Mouse (Mus musculus): Measurements from ENCODE around the gene Polk.

The Polk gene

DNA sequence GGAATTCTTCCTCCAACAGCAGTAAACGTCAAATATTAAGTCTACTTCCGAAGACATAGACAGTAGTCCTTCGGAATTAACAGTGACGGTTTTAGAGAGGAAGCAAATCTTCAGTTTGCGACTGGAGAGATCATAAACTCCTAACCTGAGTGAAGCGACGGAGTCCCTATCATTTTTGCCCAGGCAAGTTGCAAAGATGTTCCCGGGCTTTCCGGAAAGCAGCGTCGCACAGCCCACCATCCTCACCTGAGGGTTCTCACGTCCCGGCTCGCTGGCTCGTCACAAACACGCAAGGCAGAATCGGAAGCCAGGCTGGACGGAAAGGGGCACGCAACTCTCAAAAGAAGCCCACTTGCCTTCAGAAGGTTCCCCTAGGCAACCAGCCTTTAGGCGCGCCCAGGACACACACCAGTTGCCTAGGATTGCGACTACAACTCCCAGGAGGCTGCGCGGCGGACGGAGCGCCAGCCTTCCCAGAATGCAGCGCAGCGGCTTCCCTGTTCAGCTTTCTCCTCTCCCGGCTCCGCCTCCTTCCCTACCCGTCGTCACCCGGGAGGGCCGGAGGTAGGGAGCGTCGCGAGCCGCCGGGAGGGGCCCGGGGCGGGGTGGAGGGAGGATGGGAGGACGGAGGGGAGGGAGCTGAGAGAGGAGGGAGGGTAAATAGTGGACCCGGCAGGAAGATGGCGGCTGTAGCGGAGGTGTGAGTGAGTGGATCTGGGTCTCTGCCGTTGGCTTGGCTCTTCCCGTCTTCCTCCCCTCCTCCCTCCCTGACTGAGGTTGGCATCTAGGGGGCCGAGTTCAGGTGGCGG lies at the start of gene Polk, which contains the start of gene Col4a3bp:
Polk (minus strand) TSS at position 499 of the 809 bp plus-strand sequence.
Col4a3bp (plus strand) TSS at position 538 of the 809 bp plus-strand sequence.
- DNase-seq (ENCODE audit: low spot score): peak; percentile 99

DNA sequence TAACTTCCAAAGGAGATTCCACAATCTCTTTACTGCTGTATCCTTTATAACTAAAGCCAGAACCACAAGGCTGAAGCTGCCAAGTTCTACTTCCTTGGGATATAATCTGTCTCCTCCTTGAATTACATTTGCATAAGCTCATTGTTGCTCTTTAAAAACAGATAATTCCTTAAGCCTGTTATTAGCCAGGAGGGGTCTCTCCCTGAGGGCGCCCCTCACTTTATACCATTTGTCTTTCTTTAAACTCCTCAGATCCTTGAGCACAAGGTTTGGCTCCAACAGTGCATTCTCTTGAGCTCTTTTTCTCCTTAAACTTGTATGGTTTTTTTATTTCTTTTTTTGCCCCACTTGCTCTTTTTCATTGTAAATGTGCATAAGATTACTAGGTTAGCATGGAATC lies 46.3 kb upstream of the Polk start:
- no peak for DNase-seq (ENCODE audit: low spot score)

DNA sequence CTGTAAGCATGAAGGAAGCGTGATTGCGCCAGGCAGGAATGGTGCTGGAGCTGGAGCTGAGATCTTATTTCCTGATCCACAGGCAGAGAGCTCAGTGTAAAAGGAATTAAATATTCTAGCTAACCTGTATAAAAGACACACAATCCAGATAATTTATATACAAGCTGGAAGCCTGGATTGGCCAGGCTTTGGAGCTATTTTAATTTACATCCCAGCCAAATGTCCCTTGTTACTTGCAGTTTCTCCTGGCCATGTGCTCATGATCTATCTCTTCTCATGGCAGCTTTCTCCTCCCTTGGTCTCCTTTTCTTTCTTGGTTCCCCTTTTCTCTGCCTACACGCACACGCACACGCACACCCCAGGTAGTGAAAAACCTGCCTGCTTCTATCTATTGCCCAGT lies 44.2 kb upstream of the Polk start:
- no peak for DNase-seq (ENCODE audit: low spot score)

DNA sequence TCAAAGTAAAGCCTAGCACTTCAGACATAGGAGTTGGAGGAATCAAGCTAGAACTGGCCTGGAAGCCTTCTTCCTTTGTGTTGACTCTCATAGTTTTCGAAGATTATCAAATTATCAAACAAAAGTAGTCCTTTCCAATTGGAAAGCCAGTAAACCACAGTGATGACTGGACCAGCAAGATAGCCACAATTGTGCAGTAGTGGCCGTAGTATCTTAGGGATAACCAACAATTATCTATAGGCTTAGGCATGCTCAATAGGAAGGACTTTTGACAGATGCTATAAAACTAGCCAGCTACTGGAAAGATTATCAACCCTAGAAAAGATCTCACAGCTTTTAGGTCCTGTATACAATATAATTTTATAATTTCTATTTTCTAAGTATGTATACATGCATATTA lies 41.8 kb upstream of the Polk start:
- DNase-seq (ENCODE audit: low spot score): no peak

DNA sequence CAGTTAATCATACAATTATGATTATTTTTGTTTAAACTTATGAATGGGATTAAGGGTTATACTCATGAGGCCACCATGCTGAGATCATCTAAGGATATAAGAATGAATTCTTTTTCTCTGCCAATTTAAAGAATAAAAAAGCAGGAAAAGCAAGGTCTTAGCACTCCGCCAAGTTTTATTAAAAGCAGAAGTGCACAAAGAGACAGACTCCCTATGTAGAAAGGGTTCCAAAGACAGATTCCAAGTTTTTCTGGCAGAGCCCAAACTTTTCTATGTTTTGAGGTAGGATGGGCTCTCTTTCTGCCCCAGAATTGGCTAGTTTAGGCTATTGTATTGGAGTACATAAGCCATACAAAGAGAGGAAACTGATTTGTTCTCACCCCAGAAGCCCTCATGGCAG lies 37.6 kb upstream of the Polk start:
- no peak for DNase-seq (ENCODE audit: low spot score)

DNA sequence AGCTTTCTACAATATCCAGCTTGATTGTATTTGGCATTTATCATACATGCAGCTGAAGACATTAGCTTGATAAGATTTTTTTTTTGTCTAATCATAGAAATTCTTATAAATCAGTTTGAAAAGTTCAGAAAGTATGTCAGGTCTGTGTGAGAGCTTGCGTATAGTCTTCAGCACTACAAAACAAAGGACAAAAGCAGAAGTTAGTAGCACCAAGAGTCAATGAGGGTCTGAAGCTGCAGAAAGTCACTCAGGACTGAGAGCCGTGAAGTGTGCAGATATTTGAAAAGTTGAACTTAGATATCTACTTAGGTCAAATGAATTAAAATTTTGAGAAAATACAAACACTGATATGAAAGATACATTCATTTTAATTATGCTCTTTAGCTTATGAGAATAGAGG lies 36.7 kb upstream of the Polk start:
- no peak for DNase-seq (ENCODE audit: low spot score)

DNA sequence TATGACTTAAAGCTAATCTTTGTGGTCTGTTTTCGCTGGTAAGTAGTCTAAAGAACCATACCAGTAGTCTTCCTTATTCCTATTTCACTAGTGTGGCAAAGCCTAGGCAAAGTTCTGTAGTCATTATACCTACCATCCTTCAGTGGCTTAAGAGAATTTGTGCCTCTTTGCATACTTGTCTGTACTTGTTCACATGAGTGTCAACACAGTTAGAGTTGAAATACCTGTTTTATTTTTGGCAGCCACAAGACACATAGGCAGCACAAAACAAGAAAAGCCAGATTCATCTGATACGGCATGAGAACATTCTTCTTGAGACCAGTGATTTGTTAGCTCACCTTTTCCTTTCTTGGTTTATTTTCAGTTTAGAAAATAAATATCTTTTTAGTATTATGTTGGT lies 31.8 kb upstream of the Polk start:
- DNase-seq (ENCODE audit: low spot score): no peak

DNA sequence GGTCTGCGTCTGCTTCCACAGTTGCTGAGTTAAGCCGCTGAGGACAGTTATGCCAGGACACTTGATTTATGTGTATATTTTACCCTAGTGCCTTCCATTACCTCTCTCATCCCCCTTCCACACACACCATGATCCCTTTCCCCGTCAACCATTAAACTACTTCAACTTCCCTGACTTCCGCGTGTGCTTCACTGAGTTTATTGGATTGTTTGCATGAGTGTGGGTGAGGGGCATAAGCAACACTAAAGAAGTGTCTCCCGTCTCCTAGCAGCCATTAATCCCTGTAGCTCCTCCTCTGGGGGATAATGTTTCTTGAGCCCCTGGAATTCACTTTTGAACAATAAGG lies 28.6 kb upstream of the Polk start:
- no peak for DNase-seq (ENCODE audit: low spot score)

DNA sequence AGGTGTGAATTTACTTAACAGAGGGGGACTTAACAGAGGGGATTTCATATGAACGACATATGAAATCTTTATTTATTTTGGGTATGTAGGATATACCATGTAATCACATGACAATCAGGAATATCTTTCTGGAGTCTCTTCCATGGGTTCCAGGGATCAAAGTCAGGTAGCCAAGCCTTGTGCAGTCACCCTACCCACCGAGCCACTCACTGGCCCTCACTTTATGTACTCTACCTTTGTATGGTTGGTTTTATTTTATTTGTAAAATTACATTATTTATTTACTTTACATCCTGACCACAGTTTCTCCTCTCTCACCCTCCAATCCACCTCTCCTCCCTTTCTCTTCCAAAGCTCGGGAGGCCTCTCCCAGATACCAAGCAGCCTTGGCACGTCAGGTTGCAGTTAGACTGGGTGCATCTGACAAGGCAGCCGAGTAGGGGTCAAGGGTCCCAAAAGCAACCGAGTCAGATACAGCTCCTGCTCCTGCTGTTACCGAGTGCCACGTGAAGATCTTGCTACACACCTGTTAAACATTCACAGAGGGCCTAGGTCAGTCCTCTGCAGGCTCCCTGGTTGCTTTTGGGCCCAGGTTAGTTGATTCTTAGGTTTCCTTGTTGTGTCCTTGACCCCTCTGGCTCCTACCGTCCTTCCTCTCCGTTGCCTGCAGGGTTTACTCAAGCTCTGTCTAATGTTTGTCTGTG lies 28.1 kb upstream of the Polk start:
- DNase-seq (ENCODE audit: low spot score): peak; percentile 90

DNA sequence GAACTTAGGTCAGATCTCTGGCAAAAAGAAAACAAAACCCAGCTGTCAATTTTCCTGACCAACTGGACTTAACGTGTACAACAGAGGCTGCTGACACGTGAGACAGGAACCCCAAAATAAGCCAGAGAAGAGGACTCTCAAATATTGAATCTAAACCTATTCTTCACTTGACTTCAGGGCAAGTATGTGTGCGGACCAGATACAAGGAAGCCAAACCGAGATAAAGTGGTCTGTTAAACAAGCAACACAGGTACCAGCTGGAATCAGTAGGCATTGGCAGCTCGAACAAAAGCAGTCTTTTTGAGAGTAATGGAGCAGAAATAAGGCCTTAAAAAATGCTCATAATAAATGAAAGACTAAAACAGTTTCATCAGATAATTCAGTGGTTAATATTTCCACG lies 25.6 kb upstream of the Polk start:
- no peak for DNase-seq (ENCODE audit: low spot score)

DNA sequence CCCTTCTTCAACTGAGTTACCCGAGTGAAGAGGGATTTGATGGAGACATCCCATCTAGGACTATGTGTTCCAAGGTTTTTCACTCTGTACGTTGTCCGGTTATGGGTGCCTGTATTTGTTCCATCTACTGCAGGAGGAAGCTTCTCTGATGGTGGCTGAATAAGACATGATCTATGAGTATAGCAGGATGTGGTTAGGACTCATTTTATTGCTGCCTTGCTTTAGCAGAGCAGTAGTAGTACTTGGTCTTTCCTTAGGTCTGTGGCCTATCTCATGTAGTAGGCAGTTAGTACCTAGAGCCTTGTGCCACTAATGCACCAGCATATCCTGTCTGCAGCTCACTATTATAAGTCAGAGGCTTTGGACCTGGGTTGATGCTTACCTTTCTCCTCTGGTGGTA lies 12.7 kb upstream of the Polk start:
- DNase-seq (ENCODE audit: low spot score): no peak

DNA sequence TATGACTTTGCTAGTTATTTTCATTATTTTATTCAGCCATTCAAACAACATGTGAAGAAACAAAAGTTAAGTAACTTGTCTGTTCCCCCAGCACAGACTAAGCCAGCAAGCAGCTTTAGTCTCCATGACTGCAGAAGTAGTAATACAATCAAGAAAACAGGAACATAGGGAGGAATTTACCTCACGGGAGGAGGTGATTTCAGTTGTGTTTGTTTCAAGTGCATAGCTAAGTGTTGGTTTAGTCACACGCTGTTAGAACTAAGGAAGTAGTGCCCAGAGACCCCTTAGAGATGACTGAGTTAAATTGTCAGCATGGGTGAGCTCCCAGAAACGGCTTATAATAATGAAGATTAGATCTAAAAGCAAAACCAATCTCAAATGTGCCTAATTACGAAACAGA lies 5.6 kb upstream of the Polk start:
- no peak for DNase-seq (ENCODE audit: low spot score)

DNA sequence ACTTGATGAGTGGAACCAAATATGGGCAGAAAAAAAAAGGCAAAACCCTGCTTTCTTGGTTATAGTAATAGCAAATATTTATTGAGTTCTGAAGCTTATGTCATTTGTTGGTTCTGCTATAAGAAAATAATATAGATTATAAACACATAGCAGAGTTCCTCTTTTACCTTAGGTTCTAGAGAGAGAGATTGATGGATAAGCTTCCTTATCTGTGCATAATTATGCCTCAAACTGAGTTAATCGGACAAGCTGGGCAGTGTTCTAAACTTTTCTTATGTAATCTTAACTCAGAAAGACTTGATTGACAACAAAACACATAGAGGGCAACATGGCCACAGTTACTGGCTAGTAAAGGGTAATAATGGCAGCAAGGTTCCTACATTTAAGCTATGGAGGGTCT lies 4.9 kb upstream of the Polk start:
- DNase-seq (ENCODE audit: low spot score): no peak

DNA sequence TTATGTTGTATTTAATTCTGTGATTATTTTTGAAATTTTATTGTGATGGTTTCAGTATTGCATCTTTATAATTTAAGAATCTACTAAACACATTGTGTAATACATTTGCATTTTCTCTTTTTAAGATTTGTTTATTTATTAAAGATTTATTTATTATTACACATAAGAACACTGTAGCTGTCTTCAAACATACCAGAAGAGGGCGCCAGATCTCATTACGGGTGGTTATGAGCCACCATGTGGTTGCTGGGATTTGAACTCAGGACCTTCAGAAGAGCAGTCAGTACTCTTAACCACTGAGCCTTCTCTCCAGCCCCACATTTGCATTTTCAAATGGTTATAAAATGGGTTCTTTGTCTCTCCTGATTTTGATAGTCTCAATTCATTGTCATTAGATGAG lies 2.1 kb upstream of the Polk start:
- no peak for DNase-seq (ENCODE audit: low spot score)

DNA sequence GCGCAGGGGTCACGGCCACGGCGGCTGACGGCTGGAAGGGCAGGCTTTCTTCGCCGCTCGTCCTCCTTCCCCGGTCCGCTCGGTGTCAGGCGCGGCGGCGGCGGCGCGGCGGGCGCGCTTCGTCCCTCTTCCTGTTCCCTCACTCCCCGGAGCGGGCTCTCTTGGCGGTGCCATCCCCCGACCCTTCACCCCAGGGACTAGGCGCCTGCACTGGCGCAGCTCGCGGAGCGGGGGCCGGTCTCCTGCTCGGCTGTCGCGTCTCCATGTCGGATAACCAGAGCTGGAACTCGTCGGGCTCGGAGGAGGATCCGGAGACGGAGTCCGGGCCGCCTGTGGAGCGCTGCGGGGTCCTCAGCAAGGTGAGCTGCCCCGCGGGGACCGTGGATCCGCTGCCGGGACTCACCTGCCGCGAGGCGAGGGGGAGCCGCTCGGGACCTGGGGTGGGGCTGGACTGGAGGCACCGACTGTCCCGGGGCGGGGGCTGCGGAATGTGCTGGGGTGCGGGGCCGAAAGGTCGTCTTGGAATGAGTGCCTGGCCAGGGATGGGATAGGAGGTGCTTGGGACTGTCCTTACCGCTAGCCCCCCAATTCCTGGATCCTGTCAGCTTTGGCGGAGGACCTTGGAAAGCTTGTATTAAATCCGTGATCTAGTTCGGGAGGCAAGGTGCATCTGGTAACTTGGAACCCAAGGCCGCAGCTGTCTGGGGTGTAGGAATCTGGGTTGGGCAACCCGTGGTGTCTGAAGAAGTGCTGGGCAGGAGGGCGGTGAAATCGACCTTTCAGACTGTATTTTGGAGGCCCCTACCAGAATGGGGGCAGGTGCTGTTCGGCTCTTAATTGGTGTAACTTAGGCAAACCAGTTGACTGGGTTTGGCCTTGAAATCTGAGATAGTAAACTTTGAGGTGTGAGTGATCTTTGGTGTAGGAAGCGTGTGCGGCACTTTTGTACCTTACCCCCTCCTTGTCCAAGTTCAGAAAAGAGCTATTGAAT lies 817 bp upstream of the Polk start:
- peak; percentile 63 for DNase-seq (ENCODE audit: low spot score)

DNA sequence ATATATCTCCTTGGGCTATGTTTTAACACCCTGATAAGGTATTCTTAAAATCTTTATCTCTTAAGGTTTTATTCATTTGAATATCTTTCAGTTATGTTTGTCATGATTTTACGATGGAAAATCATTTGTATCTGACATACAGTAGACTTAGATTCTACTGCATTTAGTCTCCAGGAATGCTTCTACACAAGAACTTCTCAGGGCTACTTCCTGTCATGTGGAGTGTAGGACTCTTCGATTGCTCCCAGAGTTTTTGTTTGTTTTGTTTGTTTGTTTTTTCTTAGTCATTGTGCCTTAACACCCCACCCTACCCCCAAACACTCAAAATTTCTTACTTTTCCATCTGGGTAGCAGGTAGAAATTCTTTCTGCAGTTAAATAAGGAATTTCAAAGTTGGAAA lies 998 bp downstream of the Polk start:
- DNase-seq (ENCODE audit: low spot score): no peak

DNA sequence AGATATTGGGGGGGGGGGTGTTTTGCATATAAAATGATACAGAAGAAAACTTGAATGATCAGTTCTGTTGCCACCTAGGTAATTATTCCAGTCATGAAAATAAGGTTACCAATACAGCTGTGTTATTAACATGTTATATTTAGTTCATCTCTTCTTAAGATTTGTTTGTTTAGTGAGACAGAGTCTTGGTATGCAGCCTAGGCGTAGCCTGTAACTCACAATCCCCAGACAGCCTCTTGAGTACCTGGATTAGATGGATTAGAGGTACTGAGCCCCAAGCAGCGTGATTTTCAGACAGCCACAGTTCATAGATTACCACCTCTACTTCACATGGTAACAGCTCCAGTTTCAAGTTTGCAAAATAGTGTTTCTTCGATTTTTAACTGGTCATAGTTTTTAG lies 4.3 kb downstream of the Polk start:
- DNase-seq (ENCODE audit: low spot score): no peak

DNA sequence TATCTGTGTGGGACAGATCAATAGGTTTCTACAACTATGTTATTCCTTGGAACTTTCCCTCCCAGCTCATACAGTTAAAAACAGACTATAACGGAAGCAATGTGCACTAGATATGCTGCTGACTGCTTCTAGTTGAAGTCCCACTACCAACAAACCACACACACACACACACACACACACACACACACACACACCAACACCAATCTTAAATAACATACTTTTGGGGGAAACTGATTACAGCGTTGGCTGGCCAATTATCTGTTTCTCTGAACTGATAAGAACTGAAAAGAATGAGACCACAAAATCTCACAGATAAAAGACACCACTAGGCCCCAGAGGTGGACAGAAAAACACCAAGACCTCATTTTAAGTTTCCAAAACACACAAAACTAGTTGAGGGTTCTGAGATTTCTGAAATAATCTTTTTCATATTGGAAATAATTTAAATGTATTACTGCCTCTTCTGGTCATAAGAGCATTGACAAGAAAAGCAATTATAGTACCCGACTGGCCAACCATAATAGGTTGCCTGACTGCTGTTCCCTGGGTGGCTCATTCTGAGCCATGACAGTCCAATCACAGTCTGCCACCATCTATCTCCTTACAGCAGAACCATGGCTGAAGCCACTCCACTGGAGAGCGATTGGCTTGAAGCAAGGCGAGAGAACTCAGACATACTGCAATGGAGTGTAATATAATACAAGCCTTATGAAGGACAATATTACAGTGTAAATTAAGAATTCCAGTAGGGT lies 5.4 kb downstream of the Polk start:
- no peak for DNase-seq (ENCODE audit: low spot score)

DNA sequence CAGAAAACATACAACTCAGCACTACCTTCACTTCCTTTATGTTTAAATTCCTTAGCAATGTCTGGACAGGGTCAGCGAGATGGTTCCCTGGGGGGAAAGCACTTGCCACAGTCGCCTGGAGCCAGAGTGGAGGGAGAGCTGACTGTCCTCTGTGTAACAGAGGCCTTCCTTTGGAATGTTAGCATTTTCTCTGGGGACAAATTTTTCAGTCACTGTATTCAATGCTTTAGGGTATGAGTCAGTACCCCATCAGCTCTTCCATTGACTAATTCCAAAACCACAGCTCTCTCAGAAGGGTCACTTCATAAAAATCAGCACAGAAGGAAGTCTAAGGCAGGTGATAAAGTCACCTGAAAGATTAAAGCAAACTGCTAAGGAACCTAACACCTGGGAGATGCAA lies 8.6 kb downstream of the Polk start:
- no peak for DNase-seq (ENCODE audit: low spot score)

DNA sequence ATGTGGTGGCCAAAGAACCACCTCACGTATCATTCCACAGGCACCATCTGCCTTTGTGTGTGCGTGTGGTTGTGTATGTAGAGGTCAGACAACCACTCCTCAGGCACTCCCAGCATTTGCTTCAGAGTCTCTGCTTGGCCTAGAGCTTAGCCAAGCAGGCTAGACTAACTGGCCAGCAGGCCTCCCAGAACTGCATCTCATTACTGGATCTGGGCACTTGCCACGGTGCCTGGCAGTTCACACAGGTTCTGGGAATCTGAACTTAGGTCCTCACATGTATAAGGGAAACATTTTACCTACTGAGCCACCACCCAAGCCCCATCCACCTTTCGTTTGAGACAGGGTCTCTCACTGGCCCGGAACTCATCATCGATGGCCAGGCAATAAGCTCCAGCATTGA lies 10.2 kb downstream of the Polk start:
- no peak for DNase-seq (ENCODE audit: low spot score)

DNA sequence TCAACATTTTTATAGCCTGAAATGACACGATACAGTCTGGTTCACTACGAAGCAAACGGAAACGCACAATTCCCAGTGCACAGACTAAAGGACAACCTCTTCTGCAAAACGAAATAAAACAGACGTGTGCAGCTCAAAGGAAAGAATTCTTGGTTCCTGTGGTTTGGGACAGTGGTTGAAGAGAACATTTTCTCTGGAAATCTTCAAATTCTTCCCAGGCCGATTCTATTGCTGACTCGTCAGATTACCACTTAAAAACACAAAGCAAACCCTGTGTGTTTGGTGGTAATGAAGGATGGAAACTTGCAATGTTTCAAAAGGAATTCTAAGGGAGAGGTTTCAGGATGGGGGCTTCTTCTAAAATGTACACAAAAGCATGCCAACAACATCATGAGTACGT lies 12.3 kb downstream of the Polk start:
- DNase-seq (ENCODE audit: low spot score): no peak

DNA sequence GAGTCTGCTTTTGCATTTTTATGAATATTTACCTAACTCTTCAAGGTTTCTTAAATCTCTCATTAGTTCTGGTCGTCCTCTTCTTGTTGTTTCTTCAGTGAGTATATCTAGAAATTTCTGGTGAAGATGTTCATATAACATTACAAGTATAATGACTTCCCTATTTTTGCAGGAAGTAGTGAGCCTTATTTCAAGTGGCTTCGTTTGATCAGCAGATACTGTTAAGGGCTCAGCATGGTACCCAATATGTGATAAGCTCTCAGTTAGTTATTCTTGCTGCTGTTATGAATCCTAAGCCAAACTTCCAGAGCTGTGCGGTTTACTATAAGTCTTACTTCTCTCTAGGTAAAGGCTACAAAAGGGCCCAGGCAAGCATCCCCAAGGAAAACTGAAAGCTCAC lies 12.8 kb downstream of the Polk start:
- no peak for DNase-seq (ENCODE audit: low spot score)

Measured in yolk sac, embryonic 10.5 days (tissue).